Mouse (Mus musculus): Measurements from ENCODE around the gene Pbrm1. TPM values are rescaled to one million over a fixed set of nuclear protein-coding genes. Genes with fewer than 3 reads are reported as not detected.

Gene Pbrm1
- polyA plus RNA-seq, 1 experiment from 2014 or later, result 163 TPM

GRCm38 (mm10) chr14:31019331-31020205 lies 630 bp downstream of the Pbrm1 start:
- Histone ChIP-seq H3K27ac (replicated peaks) (peak overlapping the region; percentile 100), H3K4me3 (peak overlapping the region; percentile 89), H3K36me3 (replicated peaks) (peaks cover 65% of the 10 kb centered on the region), H3K4me1 (peaks cover 33% of the 10 kb centered on the region), H3K27me3 (replicated peaks; ENCODE audit: low read depth, poor library complexity, severe bottlenecking) (no peaks in the 10 kb centered on the region), H3K9me3 (no peaks in the 10 kb centered on the region)
- peak; percentile 90 for DNase-seq (ENCODE audit: low spot score)
- WGBS, result 8% methylated on average over 56 of the region's 56 CpGs

- Histone ChIP-seq H3K4me3 (no peak overlapping the region), H3K9me3 (no peaks in the 10 kb centered on the region), H3K4me1 (peaks cover 20% of the 10 kb centered on the region), H3K36me3 (replicated peaks) (peaks cover 65% of the 10 kb centered on the region), H3K27me3 (replicated peaks; ENCODE audit: low read depth, poor library complexity, severe bottlenecking) (no peaks in the 10 kb centered on the region), H3K27ac (replicated peaks) (no peak overlapping the region)
- WGBS, result 72% methylated on average over 1 of the region's 1 CpGs
- no peak for DNase-seq (ENCODE audit: low spot score)
These were observed 3.6 kb downstream of the Pbrm1 start for GRCm38 (mm10) chr14:31022579-31022978.

- no peak overlapping the region for H3K4me3 ChIP-seq
- H3K27me3 ChIP-seq (replicated peaks; ENCODE audit: low read depth, poor library complexity, severe bottlenecking), result no peaks in the 10 kb centered on the region
- H3K9me3 ChIP-seq, result no peaks in the 10 kb centered on the region
- H3K4me1 ChIP-seq, result peaks cover 4% of the 10 kb centered on the region; the same call in 1 of the 2 replicates
- no peak overlapping the region for H3K27ac ChIP-seq (replicated peaks)
- no peak for DNase-seq (ENCODE audit: low spot score)
- WGBS, result 80% methylated on average over 3 of the region's 3 CpGs
- H3K36me3 ChIP-seq (replicated peaks), result peaks cover 94% of the 10 kb centered on the region
These were observed 6.8 kb downstream of the Pbrm1 start for GRCm38 (mm10) chr14:31025785-31026184.

- H3K9me3 ChIP-seq, result no peaks in the 10 kb centered on the region
- H3K27ac ChIP-seq (replicated peaks), result no peak overlapping the region
- WGBS, result 93% methylated on average over 5 of the region's 5 CpGs
These were observed 26.4 kb downstream of the Pbrm1 start for GRCm38 (mm10) chr14:31045296-31045695.

GRCm38 (mm10) chr14:31045817-31046216 lies 26.9 kb downstream of the Pbrm1 start:
- H3K27ac ChIP-seq (replicated peaks), result no peak overlapping the region
- no peaks in the 10 kb centered on the region for H3K27me3 ChIP-seq (replicated peaks; ENCODE audit: low read depth, poor library complexity, severe bottlenecking)
- WGBS, result 89% methylated on average over 1 of the region's 1 CpGs
- DNase-seq (ENCODE audit: low spot score), result no peak
- peaks cover 100% of the 10 kb centered on the region for H3K36me3 ChIP-seq (replicated peaks)
- no peak overlapping the region for H3K4me3 ChIP-seq
- H3K4me1 ChIP-seq, result no peaks in the 10 kb centered on the region
- no peaks in the 10 kb centered on the region for H3K9me3 ChIP-seq

More at GRCm38 (mm10) chr14:31045296-31045695, 26.4 kb downstream of the Pbrm1 start:
- no peak overlapping the region for H3K4me3 ChIP-seq
- no peaks in the 10 kb centered on the region for H3K4me1 ChIP-seq
- H3K27me3 ChIP-seq (replicated peaks; ENCODE audit: low read depth, poor library complexity, severe bottlenecking), result no peaks in the 10 kb centered on the region
- H3K36me3 ChIP-seq (replicated peaks), result peaks cover 100% of the 10 kb centered on the region
- no peak for DNase-seq (ENCODE audit: low spot score)

GRCm38 (mm10) chr14:31062277-31062676 lies 43.3 kb downstream of the Pbrm1 start:
- 82% methylated on average over 1 of the region's 1 CpGs for whole genome bisulfite sequencing
- H3K4me1 ChIP-seq, result no peaks in the 10 kb centered on the region
- no peaks in the 10 kb centered on the region for H3K27me3 ChIP-seq (replicated peaks; ENCODE audit: low read depth, poor library complexity, severe bottlenecking)
- H3K4me3 ChIP-seq, result no peak overlapping the region
- peaks cover 96% of the 10 kb centered on the region for H3K36me3 ChIP-seq (replicated peaks)
- H3K27ac ChIP-seq (replicated peaks), result no peak overlapping the region
- no peaks in the 10 kb centered on the region for H3K9me3 ChIP-seq
- DNase-seq (ENCODE audit: low spot score), result no peak

GRCm38 (mm10) chr14:31069086-31069733 lies 50.3 kb downstream of the Pbrm1 start:
- DNase-seq (ENCODE audit: low spot score), result no peak
- H3K4me3 ChIP-seq, result no peak overlapping the region
- WGBS, result 95% methylated on average over 4 of the region's 4 CpGs
- no peak overlapping the region for H3K27ac ChIP-seq (replicated peaks)
- no peaks in the 10 kb centered on the region for H3K4me1 ChIP-seq
- H3K36me3 ChIP-seq (replicated peaks), result peaks cover 97% of the 10 kb centered on the region
- no peaks in the 10 kb centered on the region for H3K27me3 ChIP-seq (replicated peaks; ENCODE audit: low read depth, poor library complexity, severe bottlenecking)
- H3K9me3 ChIP-seq, result no peaks in the 10 kb centered on the region

- 96% methylated on average over 3 of the region's 3 CpGs for WGBS
- H3K36me3 ChIP-seq (replicated peaks), result peaks cover 97% of the 10 kb centered on the region
These were observed 59.8 kb downstream of the Pbrm1 start for GRCm38 (mm10) chr14:31078597-31079208.

GRCm38 (mm10) chr14:31079313-31080028 lies 60.5 kb downstream of the Pbrm1 start:
- no peaks in the 10 kb centered on the region for H3K4me1 ChIP-seq
- H3K36me3 ChIP-seq (replicated peaks), result peaks cover 97% of the 10 kb centered on the region
- no peak overlapping the region for H3K4me3 ChIP-seq
- H3K27ac ChIP-seq (replicated peaks), result no peak overlapping the region
- no peaks in the 10 kb centered on the region for H3K27me3 ChIP-seq (replicated peaks; ENCODE audit: low read depth, poor library complexity, severe bottlenecking)
- no peaks in the 10 kb centered on the region for H3K9me3 ChIP-seq
- DNase-seq (ENCODE audit: low spot score), result no peak
- 88% methylated on average over 3 of the region's 3 CpGs for WGBS

More at GRCm38 (mm10) chr14:31078597-31079208, 59.8 kb downstream of the Pbrm1 start:
- no peaks in the 10 kb centered on the region for H3K9me3 ChIP-seq
- no peaks in the 10 kb centered on the region for H3K4me1 ChIP-seq
- no peak for DNase-seq (ENCODE audit: low spot score)
- H3K4me3 ChIP-seq, result no peak overlapping the region
- no peaks in the 10 kb centered on the region for H3K27me3 ChIP-seq (replicated peaks; ENCODE audit: low read depth, poor library complexity, severe bottlenecking)
- no peak overlapping the region for H3K27ac ChIP-seq (replicated peaks)

GRCm38 (mm10) chr14:31081147-31081546 lies 62.2 kb downstream of the Pbrm1 start:
- no peak overlapping the region for H3K27ac ChIP-seq (replicated peaks)
- no peaks in the 10 kb centered on the region for H3K4me1 ChIP-seq
- no peaks in the 10 kb centered on the region for H3K9me3 ChIP-seq
- H3K27me3 ChIP-seq (replicated peaks; ENCODE audit: low read depth, poor library complexity, severe bottlenecking), result no peaks in the 10 kb centered on the region
- no peak overlapping the region for H3K4me3 ChIP-seq
- no peak for DNase-seq (ENCODE audit: low spot score)
- peaks cover 97% of the 10 kb centered on the region for H3K36me3 ChIP-seq (replicated peaks)

GRCm38 (mm10) chr14:31087433-31087832 lies 68.5 kb downstream of the Pbrm1 start:
- Histone ChIP-seq H3K4me3 (no peak overlapping the region), H3K9me3 (no peaks in the 10 kb centered on the region), H3K4me1 (no peaks in the 10 kb centered on the region), H3K27ac (replicated peaks) (no peak overlapping the region), H3K36me3 (replicated peaks) (peaks cover 100% of the 10 kb centered on the region), H3K27me3 (replicated peaks; ENCODE audit: low read depth, poor library complexity, severe bottlenecking) (no peaks in the 10 kb centered on the region)
- 86% methylated on average over 6 of the region's 6 CpGs for WGBS
- DNase-seq (ENCODE audit: low spot score), result no peak

- H3K36me3 ChIP-seq (replicated peaks), result peaks cover 100% of the 10 kb centered on the region
- no peaks in the 10 kb centered on the region for H3K27me3 ChIP-seq (replicated peaks; ENCODE audit: low read depth, poor library complexity, severe bottlenecking)
- no peak overlapping the region for H3K4me3 ChIP-seq
- H3K27ac ChIP-seq (replicated peaks), result no peak overlapping the region
- WGBS, result 99% methylated on average over 2 of the region's 2 CpGs
- H3K4me1 ChIP-seq, result no peaks in the 10 kb centered on the region
- no peaks in the 10 kb centered on the region for H3K9me3 ChIP-seq
- no peak for DNase-seq (ENCODE audit: low spot score)
These were observed 69.6 kb downstream of the Pbrm1 start for GRCm38 (mm10) chr14:31088515-31088914.
